Mouse (Mus musculus): ENCODE measurements around the gene Kif21a.

Kif21a gene

DNA sequence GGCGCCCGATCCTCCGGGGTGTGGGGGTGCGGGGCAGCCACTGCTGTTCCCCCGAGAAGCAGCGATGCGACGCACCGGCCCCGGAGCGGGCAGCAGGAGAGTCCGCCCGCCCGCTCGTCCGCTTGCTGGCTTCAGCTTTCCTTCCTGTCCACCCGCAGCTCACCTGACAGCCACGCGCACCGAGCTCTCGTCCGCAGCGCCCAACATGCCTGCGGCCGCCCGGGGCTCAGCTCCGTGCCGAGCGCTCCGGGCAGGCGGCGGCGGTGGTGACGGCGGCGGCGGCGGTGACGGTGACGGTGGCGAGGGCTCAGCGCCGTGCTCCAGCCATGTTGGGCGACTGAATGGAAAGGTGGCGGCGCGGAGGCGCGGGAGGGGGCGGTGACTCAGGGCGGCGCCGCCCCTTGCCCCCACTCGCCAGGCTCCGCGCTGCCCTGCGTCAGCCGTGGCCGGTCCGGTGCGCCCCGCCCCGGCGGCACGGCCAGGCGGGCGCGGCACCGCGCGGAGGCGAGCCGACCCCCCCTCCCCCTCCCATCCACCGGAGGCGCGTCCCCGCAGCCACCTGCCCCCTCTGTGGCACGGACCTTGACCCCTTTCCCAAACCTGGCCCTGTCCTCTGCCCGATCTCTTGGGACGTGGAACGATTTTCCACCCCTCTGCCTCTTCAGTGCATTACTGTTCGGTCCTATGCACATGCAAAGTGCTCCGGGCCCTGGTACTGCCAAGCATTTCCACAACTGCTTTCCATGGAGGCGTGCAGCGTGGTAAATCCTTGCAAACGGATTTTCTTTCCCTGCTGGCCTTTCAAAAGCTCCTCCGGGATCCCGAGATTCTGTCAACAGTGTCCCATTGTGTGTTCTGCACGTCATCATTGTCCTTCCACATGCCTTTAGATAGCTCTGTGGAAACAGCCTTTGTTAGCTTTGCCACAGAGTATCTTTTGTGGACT, at the start of gene Kif21a:
Gene Kif21a, minus strand, starts transcription at position 453 of the 946 bp plus-strand sequence.
- DNase-seq (ENCODE audit: low read depth, low spot score), result no peak

DNA sequence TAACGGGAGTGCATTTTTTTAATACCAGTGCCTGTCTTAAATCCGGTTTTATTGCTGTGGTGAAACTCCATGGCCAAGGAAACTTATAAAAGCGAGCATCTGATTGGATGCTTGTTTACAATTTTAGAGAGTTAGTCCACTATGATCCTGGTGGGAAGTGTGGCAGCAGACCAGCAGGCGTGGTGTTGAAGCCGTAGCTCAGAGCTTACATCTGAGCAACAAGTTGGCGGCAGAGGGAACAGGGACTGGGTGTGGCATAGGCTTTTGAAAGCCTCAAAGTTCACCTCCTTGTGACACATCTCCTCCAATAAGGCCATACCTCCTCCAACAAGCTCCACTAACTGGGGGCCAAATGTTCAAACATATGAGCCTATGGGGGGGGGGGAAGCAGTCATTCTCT, 46.9 kb upstream of the Kif21a start:
- DNase-seq (ENCODE audit: low read depth, low spot score), result no peak

DNA sequence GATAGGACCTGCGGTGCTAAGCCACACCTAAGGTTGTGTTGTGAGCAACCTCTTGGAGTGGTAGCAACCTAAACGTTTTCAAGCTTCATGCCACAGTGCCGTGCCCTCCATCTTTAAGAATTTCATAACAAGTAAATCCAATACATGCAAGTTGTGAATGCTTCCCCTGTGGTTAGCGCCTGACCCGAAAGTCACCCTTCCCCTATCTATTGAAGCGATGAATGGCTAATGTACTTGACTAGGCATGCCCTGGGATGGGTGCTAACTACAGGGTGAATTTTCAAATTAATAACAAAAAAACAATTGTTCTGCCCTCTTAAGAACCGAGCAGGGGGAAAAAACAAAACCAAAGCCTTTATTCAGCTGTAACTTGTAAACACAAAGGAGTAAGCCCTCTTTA, 39.7 kb upstream of the Kif21a start:
- DNase-seq (ENCODE audit: low read depth, low spot score), result no peak

- no peak for DNase-seq (ENCODE audit: low read depth, low spot score)
Measured at GRCm38 (mm10) chr15:91088071-91088470, 38.3 kb upstream of the Kif21a start.

- DNase-seq (ENCODE audit: low read depth, low spot score), result peak; percentile 26
Measured at GRCm38 (mm10) chr15:91077457-91078410, 28.0 kb upstream of the Kif21a start.

GRCm38 (mm10) chr15:91072440-91072839, 22.7 kb upstream of the Kif21a start:
- no peak for DNase-seq (ENCODE audit: low read depth, low spot score)

- no peak for DNase-seq (ENCODE audit: low read depth, low spot score)
Measured at GRCm38 (mm10) chr15:91064310-91064826, 14.6 kb upstream of the Kif21a start.

- no peak for DNase-seq (ENCODE audit: low read depth, low spot score)
Measured at GRCm38 (mm10) chr15:91063845-91064244, 14.1 kb upstream of the Kif21a start.

DNA sequence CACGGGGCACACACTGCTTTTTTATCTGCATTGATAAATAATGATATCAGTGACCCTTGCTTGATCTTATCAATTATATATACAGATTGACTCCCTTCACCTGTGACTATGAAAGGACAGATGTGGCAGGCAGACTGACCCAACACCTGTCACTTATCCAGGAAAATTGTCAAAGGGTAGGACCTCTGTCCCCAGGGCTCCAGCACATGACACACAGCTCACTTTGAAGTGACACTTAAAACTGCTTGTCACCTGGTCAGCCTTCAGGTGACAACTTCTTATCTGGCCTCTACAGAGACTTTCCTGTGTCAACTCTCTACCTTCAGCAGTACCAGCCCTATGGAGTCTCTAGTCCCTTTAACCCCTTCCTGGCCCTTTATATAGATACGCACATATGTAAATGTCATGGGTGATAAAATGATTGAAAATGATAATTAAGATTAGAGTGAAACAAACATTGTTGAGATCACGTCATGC, 7.2 kb upstream of the Kif21a start:
- DNase-seq (ENCODE audit: low read depth, low spot score), result no peak

DNA sequence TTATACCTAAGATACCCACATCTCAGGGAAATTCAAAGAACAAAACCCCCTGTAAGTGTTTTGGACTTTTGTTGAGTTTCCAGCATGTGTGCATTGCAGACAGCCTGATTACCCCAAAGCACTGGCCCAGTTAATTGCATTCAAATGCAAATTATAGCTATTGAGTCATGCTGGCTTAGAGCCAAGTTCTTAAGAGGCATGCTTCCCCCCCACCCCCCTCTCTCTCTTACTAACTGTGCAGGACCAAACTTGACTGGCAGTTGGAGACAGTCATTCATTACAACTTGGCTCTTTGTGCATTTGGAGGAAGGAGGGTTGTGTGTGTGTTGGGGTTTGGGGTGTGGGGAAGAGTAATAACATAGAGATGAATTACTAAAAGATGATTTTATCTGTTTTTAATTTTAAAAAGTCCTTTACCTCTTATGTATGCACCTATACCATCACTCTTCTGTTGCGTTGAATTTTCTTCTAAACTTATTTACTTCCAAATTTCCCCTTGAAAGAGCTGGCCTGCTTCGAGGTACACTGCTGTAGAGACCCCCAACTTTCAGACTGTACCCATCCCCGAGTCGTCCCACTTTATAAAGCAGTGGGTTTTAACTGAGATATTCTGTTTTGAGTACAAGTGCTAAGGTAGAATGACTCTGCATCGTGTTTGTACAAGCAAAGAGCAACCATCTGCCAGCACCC, 6.6 kb upstream of the Kif21a start:
- peak; percentile 58 for DNase-seq (ENCODE audit: low read depth, low spot score)

GRCm38 (mm10) chr15:91048951-91049495, 725 bp downstream of the Kif21a start:
- no peak for DNase-seq (ENCODE audit: low read depth, low spot score)

DNA sequence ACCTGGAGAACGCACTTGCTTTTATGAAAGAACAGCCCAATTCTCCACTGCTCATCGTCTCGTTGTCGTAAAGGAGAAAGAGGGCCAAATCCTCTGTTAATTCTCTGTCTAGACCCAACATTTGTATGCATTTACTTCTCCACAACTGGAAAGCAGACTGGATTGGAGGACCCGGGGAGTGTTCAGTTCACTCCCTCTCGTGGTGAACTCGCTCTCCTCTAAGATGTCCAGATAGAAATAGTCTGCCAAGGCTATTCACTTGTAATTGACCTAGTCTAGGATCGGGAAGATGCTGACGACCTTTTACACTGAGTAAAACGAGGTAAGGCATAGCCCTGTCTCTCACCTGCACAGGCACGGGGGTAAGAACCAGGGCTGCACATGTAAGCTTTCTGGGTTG, 2.1 kb downstream of the Kif21a start:
- no peak for DNase-seq (ENCODE audit: low read depth, low spot score)

- DNase-seq (ENCODE audit: low read depth, low spot score), result no peak
Measured at GRCm38 (mm10) chr15:91046506-91046905, 3.2 kb downstream of the Kif21a start.

GRCm38 (mm10) chr15:91043263-91043662, 6.5 kb downstream of the Kif21a start:
- no peak for DNase-seq (ENCODE audit: low read depth, low spot score)

DNA sequence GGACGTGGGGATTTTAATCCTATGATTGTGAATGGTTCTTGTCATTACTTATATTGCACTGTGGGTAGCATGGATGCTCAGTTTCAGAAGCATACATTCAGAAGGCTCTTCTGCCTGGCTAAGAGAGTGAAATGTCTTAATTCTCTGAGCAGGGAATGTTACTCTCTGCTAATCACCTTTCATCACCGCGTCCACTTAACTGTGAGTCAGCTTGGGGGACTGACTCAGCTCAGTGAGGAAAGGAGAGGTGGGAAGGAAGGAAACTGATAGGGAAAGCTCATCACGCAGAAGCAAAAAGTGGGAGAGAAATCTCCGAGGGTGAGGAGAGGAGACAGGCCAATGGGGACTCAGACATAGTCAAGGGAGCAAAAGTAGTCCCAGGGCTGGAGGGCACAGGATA, 10.9 kb downstream of the Kif21a start:
- no peak for DNase-seq (ENCODE audit: low read depth, low spot score)

GRCm38 (mm10) chr15:91034090-91034489, 15.7 kb downstream of the Kif21a start:
- DNase-seq (ENCODE audit: low read depth, low spot score), result no peak

DNA sequence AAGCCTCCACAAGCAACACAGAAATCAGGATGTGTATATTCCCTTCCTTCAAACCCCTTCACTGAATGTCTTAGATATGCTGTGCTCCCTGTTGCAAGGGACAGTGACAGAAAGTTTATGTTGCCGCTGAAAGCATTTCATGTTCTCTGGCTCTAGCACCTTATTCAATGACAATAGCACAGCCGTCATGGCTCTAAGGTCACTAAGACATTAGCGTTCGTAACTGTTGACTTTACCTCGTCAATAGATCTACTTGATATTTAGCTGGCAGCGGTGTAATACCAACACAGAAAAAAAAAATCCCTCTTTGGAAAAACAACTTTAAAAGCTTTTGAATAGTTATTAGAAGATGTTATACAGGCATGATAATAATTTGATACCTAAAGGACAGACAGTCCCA, 16.2 kb downstream of the Kif21a start:
- DNase-seq (ENCODE audit: low read depth, low spot score), result no peak

DNA sequence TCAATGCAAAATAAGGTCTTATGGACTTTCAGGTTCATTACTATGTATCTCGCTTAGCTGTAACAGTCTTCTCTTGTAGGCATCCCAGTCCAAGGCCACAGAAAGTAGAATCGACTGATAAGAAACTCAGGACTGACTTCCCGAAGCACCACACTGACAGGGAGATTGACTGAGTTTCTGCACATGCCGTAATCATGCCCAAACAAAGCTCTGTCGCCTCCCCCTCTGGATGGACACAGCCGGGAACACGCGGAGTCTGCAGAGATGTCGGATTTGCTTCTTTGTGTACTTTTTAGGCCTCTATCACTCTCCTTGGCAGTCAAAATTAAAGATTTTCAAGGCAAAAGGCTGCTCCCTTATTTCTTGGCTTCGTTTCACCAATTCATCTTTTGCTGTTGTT, 20.8 kb downstream of the Kif21a start:
- DNase-seq (ENCODE audit: low read depth, low spot score), result no peak

GRCm38 (mm10) chr15:91028494-91028893, 21.3 kb downstream of the Kif21a start:
- no peak for DNase-seq (ENCODE audit: low read depth, low spot score)

- DNase-seq (ENCODE audit: low read depth, low spot score), result no peak
Measured at GRCm38 (mm10) chr15:91022276-91022675, 27.5 kb downstream of the Kif21a start.

- no peak for DNase-seq (ENCODE audit: low read depth, low spot score)
Measured at GRCm38 (mm10) chr15:91018861-91019187, 30.9 kb downstream of the Kif21a start.
